Mouse (Mus musculus) olfactory bulb, adult 2 months (tissue): Measurements from ENCODE around the gene Anxa9.

ENCODE experiments used
- CTCF ChIP-seq: fragments of 200-500 bp; IDR thresholded peaks from 2 replicates; pipeline ENCODE4 v1.5.1; 2012; ENCODE audit warnings: low read depth, mild to moderate bottlenecking, low read length, moderate library complexity; ENCODE audit not compliant: insufficient read depth
- POLR2A ChIP-seq: fragments of 200-500 bp; IDR thresholded peaks from 2 replicates; pipeline ENCODE4 v1.6.1; 2012; ENCODE audit warnings: mild to moderate bottlenecking, low read depth, low read length, moderate library complexity; ENCODE audit not compliant: insufficient read depth

DNA sequence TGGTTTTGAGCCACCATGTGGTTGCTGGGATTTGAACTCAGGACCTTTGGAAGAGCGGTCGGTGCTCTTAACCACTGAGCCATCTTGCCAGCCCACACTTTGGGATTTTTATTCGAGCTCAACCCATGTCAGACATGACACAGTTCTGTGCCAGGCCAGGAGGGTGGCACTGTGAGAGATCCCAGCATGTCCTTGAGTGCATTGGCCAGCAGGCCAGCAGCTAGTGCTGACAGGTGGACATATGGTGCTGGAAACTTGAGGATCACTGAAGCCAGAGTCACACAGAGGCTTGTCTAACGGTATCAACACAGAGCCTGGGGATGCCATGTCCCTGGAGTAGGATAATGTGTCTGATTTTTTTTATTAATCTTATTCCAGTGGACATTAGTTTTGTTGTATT lies 17.6 kb downstream of the Anxa9 start:
- TF ChIP-seq CTCF (no peak), POLR2A (no peak)
